Mouse (Mus musculus) testis, adult 2 months (tissue): ENCODE results near the gene Gm20388. TPM values are rescaled to one million over a fixed set of nuclear protein-coding genes. Genes with fewer than 3 reads are reported as not detected.

Experiments used
- H3K27ac ChIP-seq: fragments of 200-500 bp; 2 replicates; pipeline ENCODE4 v1.5.1; 2012; ENCODE audit warnings: low read depth, low read length; ENCODE audit not compliant: control insufficient read depth, insufficient read depth
- H3K27me3 ChIP-seq: fragments of 200-500 bp; 2 replicates; pipeline ENCODE4 v1.6.1; 2012; ENCODE audit warnings: mild to moderate bottlenecking, low read length, moderate library complexity; ENCODE audit not compliant: control insufficient read depth, insufficient read depth
- H3K36me3 ChIP-seq: fragments of 200-500 bp; 2 replicates; pipeline ENCODE4 v1.6.1; 2012; ENCODE audit warnings: mild to moderate bottlenecking, low read length; ENCODE audit not compliant: control insufficient read depth, insufficient read depth
- H3K4me1 ChIP-seq: fragments of 200-500 bp; 2 replicates; pipeline ENCODE4 v1.6.1; 2012; ENCODE audit warnings: low read length; ENCODE audit not compliant: control insufficient read depth, insufficient read depth
- H3K4me3 ChIP-seq: fragments of 200-500 bp; 2 replicates; pipeline ENCODE4 v1.5.1; 2012; ENCODE audit warnings: low read depth, mild to moderate bottlenecking, low read length, moderate library complexity, mixed read lengths; ENCODE audit not compliant: control insufficient read depth
- CTCF ChIP-seq: fragments of 200-500 bp; IDR thresholded peaks from 2 replicates; pipeline ENCODE4 v1.5.1; 2012; ENCODE audit warnings: low read depth, mild to moderate bottlenecking, inconsistent platforms, low read length, moderate library complexity; ENCODE audit not compliant: control insufficient read depth, insufficient read depth, insufficient replicate concordance
- POLR2A ChIP-seq: fragments of 200-500 bp; IDR thresholded peaks from 2 replicates; pipeline ENCODE4 v1.6.1; 2012; ENCODE audit warnings: low read depth, mild to moderate bottlenecking, inconsistent platforms, low read length, moderate library complexity; ENCODE audit not compliant: control insufficient read depth
- polyA plus RNA-seq: library from polyadenylated mRNA; depleted of rRNA; stranded (reverse); fragments of >200 nt; gene quantifications from 2 replicates; pipeline ENCODE4 v1.2.3, GENCODE M21; 2012

Gene Gm20388
- polyA plus RNA-seq, 1 experiment: 5.6 TPM

GRCm38 (mm10) chr8:121156990-121157491, 1246.4 kb downstream of the Gm20388 start:
- no peak for TF ChIP-seq POLR2A
- no peak for TF ChIP-seq CTCF
- Histone ChIP-seq H3K4me3 (no peak overlapping the region), H3K4me1 (no peaks in the 10 kb centered on the region; the same call in 1 of the 2 replicates), H3K27ac (no peak overlapping the region), H3K36me3 (no peaks in the 10 kb centered on the region), H3K27me3 (no peaks in the 10 kb centered on the region)

- Histone ChIP-seq H3K4me1 (no peaks in the 10 kb centered on the region; the same call in 1 of the 2 replicates), H3K36me3 (no peaks in the 10 kb centered on the region), H3K27me3 (no peaks in the 10 kb centered on the region), H3K4me3 (no peak overlapping the region), H3K27ac (no peak overlapping the region)
- no peak for TF ChIP-seq CTCF
- TF ChIP-seq POLR2A: no peak
These were observed 1248.2 kb downstream of the Gm20388 start for GRCm38 (mm10) chr8:121158812-121159211.

GRCm38 (mm10) chr8:121161437-121161836, 1250.8 kb downstream of the Gm20388 start:
- Histone ChIP-seq H3K4me1 (no peaks in the 10 kb centered on the region; the same call in 1 of the 2 replicates), H3K4me3 (no peak overlapping the region), H3K27ac (no peak overlapping the region), H3K27me3 (no peaks in the 10 kb centered on the region), H3K36me3 (no peaks in the 10 kb centered on the region)
- TF ChIP-seq CTCF: no peak
- no peak for TF ChIP-seq POLR2A

GRCm38 (mm10) chr8:121162413-121162812, 1251.8 kb downstream of the Gm20388 start:
- no peak for TF ChIP-seq CTCF
- no peak for TF ChIP-seq POLR2A
- no peaks in the 10 kb centered on the region for H3K36me3 ChIP-seq
- no peak overlapping the region for H3K4me3 ChIP-seq
- no peak overlapping the region for H3K27ac ChIP-seq
- H3K27me3 ChIP-seq: no peaks in the 10 kb centered on the region
- no peaks in the 10 kb centered on the region; the same call in 1 of the 2 replicates for H3K4me1 ChIP-seq

- H3K4me1 ChIP-seq: no peaks in the 10 kb centered on the region
- no peak overlapping the region for H3K27ac ChIP-seq
- no peak for TF ChIP-seq POLR2A
- TF ChIP-seq CTCF: no peak
- no peaks in the 10 kb centered on the region for H3K36me3 ChIP-seq
- no peak overlapping the region for H3K4me3 ChIP-seq
- H3K27me3 ChIP-seq: no peaks in the 10 kb centered on the region
These were observed 1252.5 kb downstream of the Gm20388 start for GRCm38 (mm10) chr8:121162906-121163695.

- H3K36me3 ChIP-seq: no peaks in the 10 kb centered on the region
- no peaks in the 10 kb centered on the region for H3K4me1 ChIP-seq
- no peak overlapping the region for H3K4me3 ChIP-seq
- TF ChIP-seq POLR2A (no peak), CTCF (no peak)
- no peaks in the 10 kb centered on the region for H3K27me3 ChIP-seq
- H3K27ac ChIP-seq: no peak overlapping the region
These were observed 1253.4 kb downstream of the Gm20388 start for GRCm38 (mm10) chr8:121164017-121164469.

- H3K27me3 ChIP-seq: no peaks in the 10 kb centered on the region
- H3K4me1 ChIP-seq: peaks cover 14% of the 10 kb centered on the region
- TF ChIP-seq POLR2A: no peak
- TF ChIP-seq CTCF: no peak
- H3K4me3 ChIP-seq: no peak overlapping the region
- no peak overlapping the region for H3K27ac ChIP-seq
- no peaks in the 10 kb centered on the region for H3K36me3 ChIP-seq
These were observed 1257.4 kb downstream of the Gm20388 start for GRCm38 (mm10) chr8:121168033-121168432.
